Mouse (Mus musculus): ENCODE data around the gene Wrap73. TPM values are rescaled to one million over a fixed set of nuclear protein-coding genes. Genes with fewer than 3 reads are reported as not detected.

Gene Wrap73
- polyA plus RNA-seq, 2 experiments: 15.8 to 25.9 TPM

GRCm38 (mm10) chr4:154116421-154116820 is 25.8 kb upstream of the Wrap73 start:
- DNase-seq (ENCODE audit: low read depth in 3 of 3, low spot score in 3 of 3) (no peak), ATAC-seq (ENCODE audit: insufficient read depth) (no peak)
- Histone ChIP-seq H3K36me3 (replicated peaks; ENCODE audit: control insufficient read depth, insufficient read depth, low read depth) (no peaks in the 10 kb centered on the region), H3K9me3 (ENCODE audit: control insufficient read depth, low read length) (no peaks in the 10 kb centered on the region), H3K4me3 (ENCODE audit: insufficient read depth in 1 of 2, low read depth in 2 of 2, low read length in 2 of 2) (no peak overlapping the region), H3K4me2 (ENCODE audit: low read depth) (no peak overlapping the region), H3K27me3 (ENCODE audit: control insufficient read depth, insufficient read depth, low read length) (no peaks in the 10 kb centered on the region), H3K9ac (replicated peaks) (no peak overlapping the region), H3K27ac (no peak overlapping the region), H3K4me1 (replicated peaks; ENCODE audit: control insufficient read depth in 2 of 2, insufficient read depth in 2 of 2, low read length in 1 of 2) (peaks cover 34 to 40% of the 10 kb centered on the region in 2 experiments)
- WGBS (ENCODE audit: insufficient replicate concordance): 52% methylated on average over 7 of the region's 7 CpGs
- TF ChIP-seq EP300 (IDR thresholded peaks at IDR 0.05; ENCODE audit: low read depth) (no peak), CTCF (IDR thresholded peaks at IDR 0.05; ENCODE audit: low read depth) (no peak)

GRCm38 (mm10) chr4:154118782-154119181 is 23.4 kb upstream of the Wrap73 start:
- H3K27ac ChIP-seq: peak overlapping the region; percentile 43
- H3K4me1 ChIP-seq (replicated peaks; ENCODE audit: control insufficient read depth in 2 of 2, insufficient read depth in 2 of 2, low read length in 1 of 2): peaks cover 45 to 58% of the 10 kb centered on the region in 2 experiments
- H3K27me3 ChIP-seq (ENCODE audit: control insufficient read depth, insufficient read depth, low read length): no peaks in the 10 kb centered on the region
- H3K36me3 ChIP-seq (replicated peaks; ENCODE audit: control insufficient read depth, insufficient read depth, low read depth): no peaks in the 10 kb centered on the region
- 47% methylated on average over 9 of the region's 9 CpGs for WGBS (ENCODE audit: insufficient replicate concordance)
- TF ChIP-seq CTCF (IDR thresholded peaks at IDR 0.05; ENCODE audit: low read depth) (no peak), EP300 (IDR thresholded peaks at IDR 0.05; ENCODE audit: low read depth) (0 out of 2 replicates have a peak, but pooled peaks have one; percentile 26)
- peak overlapping the region; percentile 14 for H3K4me2 ChIP-seq (ENCODE audit: low read depth)
- DNase-seq (ENCODE audit: low read depth in 3 of 3, low spot score in 3 of 3): peak; percentile 46 to 55 (median 47)
- no peak for ATAC-seq (ENCODE audit: insufficient read depth)
- H3K9me3 ChIP-seq (ENCODE audit: control insufficient read depth, low read length): no peaks in the 10 kb centered on the region
- H3K4me3 ChIP-seq (ENCODE audit: insufficient read depth in 1 of 2, low read depth in 2 of 2, low read length in 2 of 2): no peak overlapping the region
- peak overlapping the region; percentile 37 for H3K9ac ChIP-seq (replicated peaks)

GRCm38 (mm10) chr4:154119208-154119607 is 23.0 kb upstream of the Wrap73 start:
- Histone ChIP-seq H3K27me3 (ENCODE audit: control insufficient read depth, insufficient read depth, low read length) (no peaks in the 10 kb centered on the region), H3K36me3 (replicated peaks; ENCODE audit: control insufficient read depth, insufficient read depth, low read depth) (no peaks in the 10 kb centered on the region), H3K27ac (peak overlapping the region; percentile 24; the same call in 1 of the 2 replicates), H3K4me1 (replicated peaks; ENCODE audit: control insufficient read depth in 2 of 2, insufficient read depth in 2 of 2, low read length in 1 of 2) (peaks cover 45 to 58% of the 10 kb centered on the region in 2 experiments), H3K4me3 (ENCODE audit: insufficient read depth in 1 of 2, low read depth in 2 of 2, low read length in 2 of 2) (no peak overlapping the region), H3K9me3 (ENCODE audit: control insufficient read depth, low read length) (no peaks in the 10 kb centered on the region), H3K4me2 (ENCODE audit: low read depth) (peak overlapping the region; percentile 14), H3K9ac (replicated peaks) (no peak overlapping the region)
- no peak for ATAC-seq (ENCODE audit: insufficient read depth)
- no peak for TF ChIP-seq EP300 (IDR thresholded peaks at IDR 0.05; ENCODE audit: low read depth)
- no peak for TF ChIP-seq CTCF (IDR thresholded peaks at IDR 0.05; ENCODE audit: low read depth)
- 65% methylated on average over 9 of the region's 9 CpGs for WGBS (ENCODE audit: insufficient replicate concordance)
- no peak for DNase-seq (ENCODE audit: low read depth in 3 of 3, low spot score in 3 of 3)

GRCm38 (mm10) chr4:154121800-154122199 is 20.4 kb upstream of the Wrap73 start:
- Histone ChIP-seq H3K9ac (replicated peaks) (peak overlapping the region; percentile 59), H3K4me1 (replicated peaks; ENCODE audit: control insufficient read depth in 2 of 2, insufficient read depth in 2 of 2, low read length in 1 of 2) (peaks cover 45 to 55% of the 10 kb centered on the region in 2 experiments), H3K27me3 (ENCODE audit: control insufficient read depth, insufficient read depth, low read length) (no peaks in the 10 kb centered on the region), H3K4me3 (ENCODE audit: insufficient read depth in 1 of 2, low read depth in 2 of 2, low read length in 2 of 2) (peak overlapping the region; percentile 29 to 32), H3K9me3 (ENCODE audit: control insufficient read depth, low read length) (no peaks in the 10 kb centered on the region), H3K36me3 (replicated peaks; ENCODE audit: control insufficient read depth, insufficient read depth, low read depth) (no peaks in the 10 kb centered on the region), H3K4me2 (ENCODE audit: low read depth) (peak overlapping the region; percentile 67), H3K27ac (peak overlapping the region; percentile 91)
- TF ChIP-seq EP300 (IDR thresholded peaks at IDR 0.05; ENCODE audit: low read depth) (peak; percentile 93), CTCF (IDR thresholded peaks at IDR 0.05; ENCODE audit: low read depth) (peak; percentile 31)
- ATAC-seq (ENCODE audit: insufficient read depth) (peak; percentile 95), DNase-seq (ENCODE audit: low read depth in 3 of 3, low spot score in 3 of 3) (peak; percentile 64 to 74 (median 74))
- WGBS (ENCODE audit: insufficient replicate concordance): 37% methylated on average over 11 of the region's 11 CpGs

GRCm38 (mm10) chr4:154122374-154122773 is 19.8 kb upstream of the Wrap73 start:
- WGBS (ENCODE audit: insufficient replicate concordance): 60% methylated on average over 7 of the region's 7 CpGs
- DNase-seq (ENCODE audit: low read depth in 3 of 3, low spot score in 3 of 3): no peak
- Histone ChIP-seq H3K9me3 (ENCODE audit: control insufficient read depth, low read length) (no peaks in the 10 kb centered on the region), H3K4me2 (ENCODE audit: low read depth) (peak overlapping the region; percentile 67), H3K27ac (peak overlapping the region; percentile 91; the same call in 1 of the 2 replicates), H3K4me3 (ENCODE audit: insufficient read depth in 1 of 2, low read depth in 2 of 2, low read length in 2 of 2) (no peak overlapping the region), H3K36me3 (replicated peaks; ENCODE audit: control insufficient read depth, insufficient read depth, low read depth) (no peaks in the 10 kb centered on the region), H3K27me3 (ENCODE audit: control insufficient read depth, insufficient read depth, low read length) (no peaks in the 10 kb centered on the region), H3K4me1 (replicated peaks; ENCODE audit: control insufficient read depth in 2 of 2, insufficient read depth in 2 of 2, low read length in 1 of 2) (peaks cover 39 to 51% of the 10 kb centered on the region in 2 experiments), H3K9ac (replicated peaks) (peak overlapping the region; percentile 59)
- peak; percentile 40 for ATAC-seq (ENCODE audit: insufficient read depth)
- no peak for TF ChIP-seq CTCF (IDR thresholded peaks at IDR 0.05; ENCODE audit: low read depth)
- no peak for TF ChIP-seq EP300 (IDR thresholded peaks at IDR 0.05; ENCODE audit: low read depth)

All from liver, embryonic 14.5 days (tissue).